ENCODE assay signal across 9 mouse cellular contexts in genomic region chr3:151298325-151298724, GRCm38 (mm10).
DNase-seq lines count a peak whose midpoint lies in the region; ATAC-seq and TF ChIP-seq lines count a peak whose summit lies in the region.
"Had no signal": no experiment of that assay in that cellular context is flagged by ENCODE, and none has a peak within 500 bp of the region (broad histone marks: within the 10 kb centered on the region; RNA-seq: fewer than 3 reads in every experiment).

No protein-coding gene starts in this region.

- no peak overlapping the region for H3K9ac ChIP-seq in kidney, postnatal 0 days (ENCODE audit: low read depth, low read length)
- H3K9ac ChIP-seq in hindbrain, embryonic 11.5 days (ENCODE audit: low read depth, low read length) = no peak overlapping the region
- H3K9ac ChIP-seq: liver, embryonic 13.5 days had no signal

- H3K4me2 ChIP-seq in kidney, postnatal 0 days (ENCODE audit: low read length) = no peak overlapping the region
- no peak overlapping the region for H3K4me2 ChIP-seq in hindbrain, embryonic 11.5 days (replicated peaks; ENCODE audit: low read depth, low read length)
- H3K4me2 ChIP-seq: liver, embryonic 13.5 days had no signal

- H3K27ac ChIP-seq in kidney, postnatal 0 days = no peak overlapping the region
- no peak overlapping the region for H3K27ac ChIP-seq in hindbrain, embryonic 11.5 days (ENCODE audit: low read depth, low read length)
- H3K27ac ChIP-seq: liver, embryonic 13.5 days had no signal

- no peaks in the 10 kb centered on the region for H3K27me3 ChIP-seq in kidney, postnatal 0 days (ENCODE audit: insufficient read depth, low read length)
- no peaks in the 10 kb centered on the region for H3K27me3 ChIP-seq in hindbrain, embryonic 11.5 days (ENCODE audit: control insufficient read depth, insufficient read depth, low read length)
- H3K27me3 ChIP-seq: liver, embryonic 13.5 days had no signal

- no peak for TF ChIP-seq CTCF in kidney, postnatal 0 days (IDR thresholded peaks at IDR 0.05; ENCODE audit: low read depth)

- DNase-seq in adrenal gland, adult 2 months = peak; percentile 40
- DNase-seq in adrenal gland, postnatal 4 days (ENCODE audit: low spot score in 2 of 2) = no peak
- DNase-seq in 416B (ENCODE audit: low read depth) = peak; percentile 24
- peak; percentile 47 for DNase-seq in cerebellum, adult 9-11 months
- peak; percentile 59 for DNase-seq in kidney, postnatal 0 days (ENCODE audit: low spot score)
- DNase-seq in frontal cortex, postnatal 10 days (ENCODE audit: low spot score in 2 of 2) = no peak
- no peak for DNase-seq in urinary bladder, postnatal 25 days (ENCODE audit: low spot score)
- no peak for DNase-seq in hindbrain, embryonic 11.5 days (ENCODE audit: low spot score)
- DNase-seq: liver, embryonic 13.5 days had no signal

- no peak overlapping the region for H3K4me3 ChIP-seq in kidney, postnatal 0 days (replicated peaks; ENCODE audit: low read depth, low read length)
- H3K4me3 ChIP-seq in hindbrain, embryonic 11.5 days (ENCODE audit: low read depth, low read length) = no peak overlapping the region
- H3K4me3 ChIP-seq: liver, embryonic 13.5 days had no signal

- ATAC-seq in kidney, postnatal 0 days (replicated peaks; ENCODE audit: low FRiP score, low read depth) = no peak; the same call in 1 of the 2 replicates
- ATAC-seq in hindbrain, embryonic 11.5 days (ENCODE audit: low FRiP score) = no peak

- no peaks in the 10 kb centered on the region for H3K4me1 ChIP-seq in kidney, postnatal 0 days (replicated peaks; ENCODE audit: insufficient read depth, low read length)
- no peaks in the 10 kb centered on the region for H3K4me1 ChIP-seq in hindbrain, embryonic 11.5 days (replicated peaks; ENCODE audit: control insufficient read depth, insufficient read depth, low read length)
- H3K4me1 ChIP-seq: liver, embryonic 13.5 days had no signal

- no peaks in the 10 kb centered on the region for H3K36me3 ChIP-seq in kidney, postnatal 0 days (ENCODE audit: insufficient read depth, low read length)
- no peaks in the 10 kb centered on the region for H3K36me3 ChIP-seq in hindbrain, embryonic 11.5 days (ENCODE audit: control insufficient read depth, insufficient read depth, low read length)
- H3K36me3 ChIP-seq: liver, embryonic 13.5 days had no signal

- no peaks in the 10 kb centered on the region for H3K9me3 ChIP-seq in kidney, postnatal 0 days (replicated peaks; ENCODE audit: low read length)
- H3K9me3 ChIP-seq in hindbrain, embryonic 11.5 days (ENCODE audit: control insufficient read depth, low read length) = no peaks in the 10 kb centered on the region
- H3K9me3 ChIP-seq: liver, embryonic 13.5 days had no signal

- 44% methylated on average over 2 of the region's 2 CpGs for WGBS in kidney, postnatal 0 days
- WGBS in hindbrain, embryonic 11.5 days = 73% methylated on average over 2 of the region's 2 CpGs

Comparison
In these comparisons a context has a peak if more than half of its experiments do, and no peak if none do; other contexts are left out.
1. DNase-seq: peak in adrenal gland, adult 2 months (single experiment), 416B (single experiment), cerebellum, adult 9-11 months (single experiment) and kidney, postnatal 0 days (single experiment); none in adrenal gland, postnatal 4 days (0 of 2), frontal cortex, postnatal 10 days (0 of 2), urinary bladder, postnatal 25 days (single experiment) and hindbrain, embryonic 11.5 days (single experiment).